Mouse (Mus musculus) limb, embryonic 12.5 days (tissue): ENCODE results near the gene Ddb1. TPM values are rescaled to one million over a fixed set of nuclear protein-coding genes. Genes with fewer than 3 reads are reported as not detected.
"Not testable (repeated sequence)": the region's sequence is repeated elsewhere in the genome, so short reads cannot be mapped to it uniquely, and the experiment has no call there.

Experiments
- ATAC-seq: fragments of 200-750 bp; cut with Nextera tagmentation; 2 replicates; pipeline ENCODE4 v1.8.0; 2017; ENCODE audit warnings: low read depth, moderate TSS enrichment; ENCODE audit not compliant: insufficient number of reproducible peaks, insufficient read depth, low FRiP score, low TSS enrichment
- H3K27ac ChIP-seq: fragments of 300-500 bp; sonication (generic); 2 replicates; pipeline ENCODE4 v1.5.1; 2016; ENCODE audit warnings: mild to moderate bottlenecking, moderate library complexity
- H3K27me3 ChIP-seq: fragments of 300-500 bp; sonication (generic); 2 replicates; pipeline ENCODE4 v1.6.1; 2016; ENCODE audit warnings: mild to moderate bottlenecking, moderate library complexity
- H3K36me3 ChIP-seq: fragments of 300-500 bp; sonication (generic); 2 replicates; pipeline ENCODE4 v1.6.1; 2016; ENCODE audit warnings: mild to moderate bottlenecking, moderate library complexity
- H3K4me1 ChIP-seq: fragments of 300-500 bp; sonication (generic); replicated peaks from 2 replicates; pipeline ENCODE4 v1.6.1; 2016
- H3K4me2 ChIP-seq: fragments of 300-500 bp; sonication (generic); 2 replicates; pipeline ENCODE4 v1.6.1; 2016; ENCODE audit warnings: mild to moderate bottlenecking, moderate library complexity
- H3K4me3 ChIP-seq: fragments of 300-500 bp; sonication (generic); replicated peaks from 2 replicates; pipeline ENCODE4 v1.5.1; 2016; ENCODE audit warnings: mild to moderate bottlenecking
- H3K9ac ChIP-seq: fragments of 300-500 bp; sonication (generic); replicated peaks from 2 replicates; pipeline ENCODE4 v1.6.1; 2016; ENCODE audit warnings: mild to moderate bottlenecking, moderate library complexity
- H3K9me3 ChIP-seq: fragments of 300-500 bp; sonication (generic); 2 replicates; pipeline ENCODE4 v1.6.1; 2016; ENCODE audit warnings: mild to moderate bottlenecking, moderate library complexity
- WGBS: fragments of 180-500 bp; shearing (Covaris S2); methylation state at CpG from one replicate; pipeline ENCODE4 v1.1.7; 2016; 5-methylcytosine and 5-hydroxymethylcytosine counted together
- polyA plus RNA-seq: library from polyadenylated mRNA; unstranded; fragments of >200 nt; fragmentation: Nextera tagmentation; extraction: Ambion mirVana; gene quantifications from 2 replicates; pipeline ENCODE4 v1.2.1, GENCODE M21; 2016

Gene Ddb1
- 467 and 486 TPM in 2 replicates for polyA plus RNA-seq

DNA sequence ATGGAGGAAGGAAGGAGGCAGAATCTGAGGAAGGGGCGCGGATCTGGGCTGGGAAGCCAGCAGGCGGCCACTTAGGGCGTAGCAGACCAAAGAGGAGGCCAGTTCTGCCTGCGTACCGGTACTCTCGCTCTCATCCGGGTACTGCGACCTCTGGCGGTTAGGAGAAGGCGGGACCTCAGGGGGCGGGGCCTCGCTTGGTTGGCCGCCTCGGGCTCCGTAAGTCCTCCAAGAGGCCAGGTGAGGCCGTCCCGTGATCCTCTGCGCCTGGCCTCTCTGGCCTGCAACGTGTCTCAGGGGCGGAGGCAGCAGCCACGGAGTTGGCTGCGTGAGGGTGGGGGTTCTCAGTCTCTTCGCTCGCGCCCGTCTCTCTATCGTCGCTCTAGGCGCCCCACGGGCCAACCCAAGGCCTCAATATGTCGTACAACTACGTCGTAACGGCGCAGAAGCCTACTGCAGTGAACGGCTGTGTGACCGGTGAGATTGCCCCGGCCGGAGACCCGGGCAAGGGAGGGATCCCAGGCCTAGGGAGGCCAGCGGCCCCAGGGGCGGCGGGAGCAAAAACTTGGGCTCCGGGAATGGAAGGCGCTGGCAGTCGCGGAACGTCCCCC, at the start of gene Ddb1, which contains the start of gene Tkfc:
Gene Ddb1, plus strand, starts transcription at position 35 of the 608 bp plus-strand sequence.
Gene Tkfc, minus strand, starts transcription at position 362 of the 608 bp plus-strand sequence.
- Histone ChIP-seq H3K36me3 (peaks cover 35% of the 10 kb centered on the region), H3K4me1 (peaks cover 28% of the 10 kb centered on the region), H3K9me3 (no peaks in the 10 kb centered on the region), H3K9ac (peak within 1 kb of the TSS; percentile 95), H3K27ac (peak within 1 kb of the TSS; percentile 95), H3K27me3 (no peaks in the 10 kb centered on the region), H3K4me2 (peak within 1 kb of the TSS; percentile 84), H3K4me3 (peak within 1 kb of the TSS; percentile 93)
- under 1% methylated on average over 49 of the region's 49 CpGs for WGBS
- ATAC-seq: peak; percentile 97

DNA sequence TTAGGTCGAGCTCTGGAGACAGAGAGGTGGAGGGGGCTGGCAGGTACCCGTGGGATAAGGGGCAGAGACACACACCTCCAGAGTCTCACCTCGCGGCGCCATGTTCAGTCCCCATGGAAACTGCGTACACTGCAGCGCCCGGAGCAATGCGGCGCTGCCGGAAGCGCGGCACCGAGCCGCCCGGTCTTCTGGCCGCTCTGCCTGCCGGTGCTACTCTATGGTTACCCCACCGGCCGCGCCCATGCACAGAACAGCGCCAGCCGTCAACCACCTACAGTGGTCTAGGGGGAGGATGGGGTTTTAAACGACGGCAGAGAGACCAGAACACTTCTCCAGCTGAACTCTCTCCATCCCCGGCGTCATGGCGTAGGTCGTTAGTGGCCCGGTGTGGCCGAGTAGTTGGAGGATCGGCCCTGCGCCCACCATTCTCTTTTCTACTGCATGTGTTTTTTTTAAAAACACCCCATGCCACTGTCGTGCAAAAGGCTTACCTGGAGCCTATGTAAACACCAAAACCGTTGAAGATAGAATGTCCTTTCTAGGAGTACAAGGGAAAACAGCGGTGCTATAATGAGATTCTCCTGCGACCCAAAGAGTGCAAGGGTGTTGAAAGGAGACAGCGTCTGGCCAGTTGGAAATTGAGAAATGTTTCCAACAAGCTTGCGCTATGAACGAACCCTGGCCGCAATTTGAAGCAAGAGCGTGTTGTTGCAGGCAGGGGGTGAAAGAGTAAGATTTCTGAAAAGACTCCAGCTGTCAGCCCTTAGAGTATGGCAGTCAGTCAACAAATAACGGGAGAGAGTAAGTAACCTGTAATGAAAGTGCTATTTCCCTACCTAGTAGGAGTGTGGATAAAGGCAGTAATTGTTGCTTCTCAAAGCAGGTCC, 49.3 kb upstream of the Ddb1 start, which contains the start of gene Tmem216:
Gene Tmem216, minus strand, starts transcription at position 615 of the 887 bp plus-strand sequence.
- peak within 1 kb of the TSS; percentile 68 for H3K9ac ChIP-seq
- H3K4me2 ChIP-seq: peak within 1 kb of the TSS; percentile 77
- H3K27me3 ChIP-seq: no peaks in the 10 kb centered on the region
- ATAC-seq: peak; percentile 97
- H3K27ac ChIP-seq: peak within 1 kb of the TSS; percentile 81
- 2% methylated on average over 43 of the region's 43 CpGs for WGBS
- H3K9me3 ChIP-seq: no peaks in the 10 kb centered on the region
- H3K4me3 ChIP-seq: peak within 1 kb of the TSS; percentile 63
- H3K36me3 ChIP-seq: peaks cover 18% of the 10 kb centered on the region
- H3K4me1 ChIP-seq: peaks cover 16% of the 10 kb centered on the region

DNA sequence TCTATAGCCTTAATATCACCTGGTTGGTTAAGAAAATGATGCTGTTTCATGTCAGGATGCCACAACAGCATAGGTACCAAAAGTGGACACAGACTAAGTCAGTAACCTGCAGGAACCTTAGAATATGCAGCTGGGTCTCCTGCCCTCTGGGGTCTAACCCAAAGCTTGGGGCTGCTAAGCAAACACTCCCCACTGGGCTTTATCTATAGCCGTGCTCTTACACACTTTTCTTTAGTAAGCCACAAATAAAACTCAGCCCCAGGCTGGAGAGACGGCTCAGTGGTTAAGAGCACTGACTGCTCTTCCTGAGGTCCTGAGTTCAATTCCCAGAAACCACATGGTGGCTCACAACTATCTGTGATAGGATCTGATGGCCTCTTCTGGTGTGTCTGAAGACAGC, 48.1 kb upstream of the Ddb1 start:
- no peak for ATAC-seq
- Histone ChIP-seq H3K4me3 (no peak overlapping the region), H3K9me3 (no peaks in the 10 kb centered on the region), H3K36me3 (peaks cover 7% of the 10 kb centered on the region; the same call in 1 of the 2 replicates), H3K4me2 (no peak overlapping the region), H3K4me1 (peaks cover 16% of the 10 kb centered on the region), H3K27ac (no peak overlapping the region), H3K9ac (no peak overlapping the region), H3K27me3 (no peaks in the 10 kb centered on the region)
- WGBS: 66% methylated on average over 2 of the region's 2 CpGs

DNA sequence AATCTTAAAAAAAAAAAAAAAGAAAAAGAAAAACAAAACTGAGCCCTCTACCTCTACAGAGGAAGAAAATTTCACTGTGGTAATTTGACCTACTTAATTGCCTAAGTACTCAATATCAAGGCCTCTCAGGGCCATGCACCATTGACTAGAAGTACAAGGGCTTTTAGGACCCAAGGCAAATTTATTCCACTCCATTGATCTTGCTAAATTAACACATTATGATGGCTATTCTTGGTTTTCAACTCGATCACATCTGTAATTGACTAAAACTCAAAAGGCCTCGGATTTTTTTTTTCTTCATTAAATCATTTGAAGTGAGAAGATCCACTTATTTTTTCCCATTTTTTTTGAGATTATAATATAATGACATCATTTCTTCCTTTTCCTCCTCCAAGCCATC, 47.7 kb upstream of the Ddb1 start:
- no peaks in the 10 kb centered on the region for H3K27me3 ChIP-seq
- WGBS: 74% methylated on average over 2 of the region's 2 CpGs
- ATAC-seq: no peak

DNA sequence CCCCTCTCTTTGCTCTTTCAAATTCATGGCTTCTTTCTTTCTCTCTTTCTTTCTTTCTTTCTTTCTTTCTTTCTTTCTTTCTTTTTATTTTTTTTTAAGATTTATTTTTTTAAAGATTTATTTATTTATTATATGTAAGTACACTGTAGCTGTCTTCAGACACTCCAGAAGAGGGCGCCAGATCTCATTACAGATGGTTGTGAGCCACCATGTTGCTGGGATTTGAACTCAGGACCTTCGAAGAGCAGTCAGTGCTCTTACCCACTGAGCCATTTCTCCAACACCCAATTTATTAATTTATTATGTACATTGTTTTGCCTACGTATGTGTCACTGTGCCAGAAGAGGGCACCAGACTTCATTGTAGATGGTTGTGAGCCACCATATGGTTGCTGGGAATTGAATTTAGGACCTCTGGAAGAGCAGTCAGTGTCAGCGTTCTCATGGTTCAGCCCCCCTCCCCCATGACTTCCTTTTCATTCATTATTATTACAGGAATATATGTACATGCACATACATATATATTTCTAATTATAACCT, 47.2 kb upstream of the Ddb1 start:
- H3K9me3 ChIP-seq, H3K36me3 ChIP-seq, H3K4me2 ChIP-seq, H3K27ac ChIP-seq, H3K4me3 ChIP-seq, H3K9ac ChIP-seq, ATAC-seq, H3K27me3 ChIP-seq: not testable (repeated sequence)
- 74% methylated on average over 4 of the region's 4 CpGs for WGBS
- peaks cover 16% of the 10 kb centered on the region for H3K4me1 ChIP-seq

More for the DNA sequence above, 47.7 kb upstream of the Ddb1 start:
- H3K27ac ChIP-seq: no peak overlapping the region
- no peak overlapping the region for H3K9ac ChIP-seq
- H3K9me3 ChIP-seq: no peaks in the 10 kb centered on the region
- H3K4me2 ChIP-seq: no peak overlapping the region
- H3K4me1 ChIP-seq: peaks cover 16% of the 10 kb centered on the region
- H3K36me3 ChIP-seq: peaks cover 3% of the 10 kb centered on the region; the same call in 1 of the 2 replicates
- H3K4me3 ChIP-seq: no peak overlapping the region

DNA sequence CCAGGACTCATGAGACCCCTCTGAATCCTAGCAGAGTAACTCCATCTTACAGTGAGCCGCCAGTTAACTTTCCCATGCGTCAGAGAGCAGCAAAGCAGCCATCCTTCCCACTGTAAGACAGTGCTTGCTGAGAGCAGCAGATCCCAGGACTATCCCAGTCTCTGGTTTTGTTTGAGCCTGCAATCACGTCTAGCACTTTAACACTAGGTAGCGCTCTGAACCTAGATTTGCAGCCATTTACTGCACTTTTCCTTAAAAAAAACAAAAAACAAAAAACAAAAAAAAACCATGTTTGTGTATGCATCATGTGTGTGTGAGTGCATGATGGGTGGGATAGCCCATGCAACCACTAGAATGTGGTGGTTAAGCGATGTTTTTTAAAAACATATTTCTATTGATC, 45.0 kb upstream of the Ddb1 start:
- peaks cover 10% of the 10 kb centered on the region for H3K4me1 ChIP-seq
- no peaks in the 10 kb centered on the region for H3K9me3 ChIP-seq
- H3K27ac ChIP-seq: no peak overlapping the region
- H3K36me3 ChIP-seq: no peaks in the 10 kb centered on the region
- ATAC-seq: no peak
- 36% methylated on average over 5 of the region's 5 CpGs for WGBS
- H3K4me3 ChIP-seq: no peak overlapping the region
- H3K27me3 ChIP-seq: no peaks in the 10 kb centered on the region
- H3K4me2 ChIP-seq: no peak overlapping the region
- no peak overlapping the region for H3K9ac ChIP-seq

DNA sequence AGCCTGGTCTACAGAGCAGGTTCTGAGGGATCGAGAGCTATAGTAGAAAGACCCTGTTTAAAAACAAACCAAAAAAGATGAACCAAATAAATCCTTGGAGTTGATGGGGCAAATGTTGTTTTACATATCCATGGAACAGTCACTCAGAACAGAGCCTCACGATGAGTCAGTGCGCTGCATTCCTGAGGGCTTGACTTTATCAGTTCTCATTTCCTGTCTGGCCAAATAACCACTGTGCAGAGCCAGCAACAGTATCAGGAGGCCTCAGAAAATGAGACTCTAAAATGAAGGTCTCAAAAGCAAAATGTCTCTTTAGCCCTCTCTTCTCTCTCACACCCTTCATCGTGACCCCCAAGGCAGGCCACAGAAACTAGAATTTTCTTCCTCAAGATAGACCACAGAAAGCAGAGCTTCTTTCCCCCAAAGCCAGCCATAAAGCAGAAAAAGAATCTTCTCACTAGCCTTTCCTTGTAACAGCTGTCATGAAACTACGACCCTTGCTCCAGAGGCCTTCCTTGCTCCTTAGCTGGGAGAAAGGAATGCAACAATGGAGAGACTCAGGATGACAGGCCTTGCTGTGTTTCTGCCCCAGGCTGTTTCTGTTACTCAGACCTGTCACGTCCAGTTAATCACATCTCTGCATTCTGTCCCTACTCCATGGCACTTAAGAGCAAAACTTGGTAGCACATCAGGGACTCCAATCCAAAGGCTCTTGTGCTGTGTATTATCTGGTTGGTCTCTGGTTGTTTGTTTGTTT, 43.4 kb upstream of the Ddb1 start:
- no peak overlapping the region for H3K4me3 ChIP-seq
- H3K4me2 ChIP-seq: no peak overlapping the region
- no peak overlapping the region for H3K9ac ChIP-seq
- no peak for ATAC-seq
- H3K4me1 ChIP-seq: peaks cover under 1% of the 10 kb centered on the region; the same call in 1 of the 2 replicates
- 68% methylated on average over 6 of the region's 6 CpGs for WGBS
- H3K9me3 ChIP-seq: no peaks in the 10 kb centered on the region
- no peaks in the 10 kb centered on the region for H3K36me3 ChIP-seq
- no peaks in the 10 kb centered on the region for H3K27me3 ChIP-seq
- no peak overlapping the region for H3K27ac ChIP-seq

DNA sequence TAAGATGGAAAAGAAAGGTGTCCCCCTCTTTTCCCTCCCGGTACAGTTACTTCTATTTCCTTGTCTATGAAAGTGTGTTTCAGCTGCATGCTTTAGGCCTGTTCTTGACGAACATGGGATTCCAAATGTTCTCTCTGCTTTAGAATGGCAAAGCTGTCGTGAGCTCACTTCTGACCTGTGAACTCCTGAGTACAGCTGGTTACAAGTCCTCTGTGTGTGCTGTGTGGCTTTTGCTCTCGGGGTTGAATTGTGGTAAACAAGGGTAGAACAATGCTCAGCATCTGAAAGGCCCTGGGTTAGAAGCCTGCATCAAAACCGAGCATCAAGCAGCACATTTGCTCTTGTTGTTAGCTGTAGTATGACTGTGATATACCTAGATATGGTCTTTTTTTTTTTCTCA, 42.8 kb upstream of the Ddb1 start:
- no peaks in the 10 kb centered on the region for H3K4me1 ChIP-seq
- ATAC-seq: no peak
- no peaks in the 10 kb centered on the region for H3K9me3 ChIP-seq
- no peaks in the 10 kb centered on the region for H3K27me3 ChIP-seq
- no peak overlapping the region for H3K27ac ChIP-seq
- H3K4me2 ChIP-seq: no peak overlapping the region
- H3K36me3 ChIP-seq: no peaks in the 10 kb centered on the region
- no peak overlapping the region for H3K4me3 ChIP-seq
- 64% methylated on average over 5 of the region's 5 CpGs for WGBS
- H3K9ac ChIP-seq: no peak overlapping the region; the same call in 1 of the 2 replicates

DNA sequence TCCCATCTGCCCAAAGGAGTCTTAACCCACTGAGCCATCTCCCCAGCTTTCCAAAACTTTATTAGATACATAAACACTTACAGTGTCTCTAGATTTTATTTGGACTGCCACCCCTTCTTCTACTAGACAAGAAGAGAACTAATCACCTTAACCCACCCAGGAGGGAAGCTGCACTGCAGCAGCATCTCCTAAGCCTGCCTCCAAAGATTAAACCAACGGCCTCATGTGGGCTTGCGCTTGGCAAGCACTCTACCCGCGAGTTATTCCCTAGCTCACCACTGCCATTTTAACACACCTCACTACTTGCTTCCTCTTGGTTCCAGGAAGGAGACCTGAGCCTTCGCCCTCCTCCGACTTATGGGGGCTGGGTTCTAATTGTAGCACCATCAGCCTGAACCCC, 40.8 kb upstream of the Ddb1 start:
- ATAC-seq: no peak
- 82% methylated on average over 6 of the region's 6 CpGs for WGBS
- H3K27me3 ChIP-seq: no peaks in the 10 kb centered on the region

DNA sequence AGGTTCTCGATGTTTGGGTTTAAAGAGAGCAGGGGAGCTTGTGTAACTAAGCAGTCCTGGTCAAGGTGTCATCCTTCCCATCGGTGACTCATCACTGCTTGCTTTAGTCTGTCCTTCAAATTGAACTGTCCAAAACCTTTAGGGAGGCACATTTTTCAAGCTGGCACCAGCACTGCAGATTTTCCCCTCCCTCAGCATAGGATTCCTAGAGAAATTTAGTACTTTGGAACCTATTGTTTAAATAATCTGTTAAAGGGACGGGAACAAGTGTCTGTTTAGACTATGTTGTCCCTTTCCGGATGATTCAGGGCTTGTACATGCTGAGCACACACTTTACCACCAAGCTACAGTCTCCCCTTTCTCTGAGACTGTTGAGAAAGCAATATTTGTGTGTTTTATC, 39.9 kb upstream of the Ddb1 start:
- H3K27me3 ChIP-seq: no peaks in the 10 kb centered on the region
- H3K4me1 ChIP-seq: no peaks in the 10 kb centered on the region
- H3K27ac ChIP-seq: no peak overlapping the region
- no peaks in the 10 kb centered on the region for H3K9me3 ChIP-seq
- 85% methylated on average over 4 of the region's 4 CpGs for WGBS
- H3K36me3 ChIP-seq: peaks cover 12% of the 10 kb centered on the region
- no peak overlapping the region for H3K4me2 ChIP-seq
- no peak overlapping the region for H3K4me3 ChIP-seq
- no peak for ATAC-seq
- H3K9ac ChIP-seq: no peak overlapping the region

More for the DNA sequence above, 40.8 kb upstream of the Ddb1 start:
- H3K36me3 ChIP-seq: peaks cover 2% of the 10 kb centered on the region; the same call in 1 of the 2 replicates
- no peaks in the 10 kb centered on the region for H3K4me1 ChIP-seq
- no peak overlapping the region for H3K27ac ChIP-seq
- H3K4me3 ChIP-seq: no peak overlapping the region
- H3K4me2 ChIP-seq: no peak overlapping the region
- H3K9me3 ChIP-seq: no peaks in the 10 kb centered on the region
- H3K9ac ChIP-seq: no peak overlapping the region
